Mouse (Mus musculus) limb, embryonic 12.5 days (tissue): ENCODE results near the gene Rpl14. TPM values are rescaled to one million over a fixed set of nuclear protein-coding genes. Genes with fewer than 3 reads are reported as not detected.
"Not testable (repeated sequence)": the region's sequence is repeated elsewhere in the genome, so short reads cannot be mapped to it uniquely, and the experiment has no call there.

Source experiments
- ATAC-seq: fragments of 200-750 bp; cut with Nextera tagmentation; 2 replicates; pipeline ENCODE4 v1.8.0; 2017; ENCODE audit warnings: low read depth, moderate TSS enrichment; ENCODE audit not compliant: insufficient number of reproducible peaks, insufficient read depth, low FRiP score, low TSS enrichment
- H3K27ac ChIP-seq: fragments of 300-500 bp; sonication (generic); 2 replicates; pipeline ENCODE4 v1.5.1; 2016; ENCODE audit warnings: mild to moderate bottlenecking, moderate library complexity
- H3K27me3 ChIP-seq: fragments of 300-500 bp; sonication (generic); 2 replicates; pipeline ENCODE4 v1.6.1; 2016; ENCODE audit warnings: mild to moderate bottlenecking, moderate library complexity
- H3K36me3 ChIP-seq: fragments of 300-500 bp; sonication (generic); 2 replicates; pipeline ENCODE4 v1.6.1; 2016; ENCODE audit warnings: mild to moderate bottlenecking, moderate library complexity
- H3K4me1 ChIP-seq: fragments of 300-500 bp; sonication (generic); replicated peaks from 2 replicates; pipeline ENCODE4 v1.6.1; 2016
- H3K4me2 ChIP-seq: fragments of 300-500 bp; sonication (generic); 2 replicates; pipeline ENCODE4 v1.6.1; 2016; ENCODE audit warnings: mild to moderate bottlenecking, moderate library complexity
- H3K4me3 ChIP-seq: fragments of 300-500 bp; sonication (generic); replicated peaks from 2 replicates; pipeline ENCODE4 v1.5.1; 2016; ENCODE audit warnings: mild to moderate bottlenecking
- H3K9ac ChIP-seq: fragments of 300-500 bp; sonication (generic); replicated peaks from 2 replicates; pipeline ENCODE4 v1.6.1; 2016; ENCODE audit warnings: mild to moderate bottlenecking, moderate library complexity
- H3K9me3 ChIP-seq: fragments of 300-500 bp; sonication (generic); 2 replicates; pipeline ENCODE4 v1.6.1; 2016; ENCODE audit warnings: mild to moderate bottlenecking, moderate library complexity
- WGBS: fragments of 180-500 bp; shearing (Covaris S2); methylation state at CpG from one replicate; pipeline ENCODE4 v1.1.7; 2016; 5-methylcytosine and 5-hydroxymethylcytosine counted together
- polyA plus RNA-seq: library from polyadenylated mRNA; unstranded; fragments of >200 nt; fragmentation: Nextera tagmentation; extraction: Ambion mirVana; gene quantifications from 2 replicates; pipeline ENCODE4 v1.2.1, GENCODE M21; 2016

Gene Rpl14
- polyA plus RNA-seq: 805 and 832 TPM in 2 replicates

- peak within 1 kb of the TSS; percentile 97 for H3K4me3 ChIP-seq
- H3K4me2 ChIP-seq: peak within 1 kb of the TSS; percentile 93
- H3K9me3 ChIP-seq: no peaks in the 10 kb centered on the region
- H3K27me3 ChIP-seq: no peaks in the 10 kb centered on the region
- peak; percentile 89 for ATAC-seq
- H3K27ac ChIP-seq: peak within 1 kb of the TSS; percentile 89
- H3K9ac ChIP-seq: peak within 1 kb of the TSS; percentile 97
- 4% methylated on average over 43 of the region's 43 CpGs for WGBS
- peaks cover 19% of the 10 kb centered on the region for H3K4me1 ChIP-seq
- peaks cover 38% of the 10 kb centered on the region for H3K36me3 ChIP-seq
These were observed at the start of gene Rpl14 for GRCm38 (mm10) chr9:120570741-120571592. TSS of gene Rpl14 (plus strand) at chr9:120571444.

- WGBS: 80% methylated on average over 4 of the region's 4 CpGs
- no peak overlapping the region for H3K27ac ChIP-seq
- 0 out of 2 replicates have a peak, but pooled peaks cover 2% of the 10 kb centered on the region for H3K9me3 ChIP-seq
- no peaks in the 10 kb centered on the region for H3K36me3 ChIP-seq
- H3K4me1 ChIP-seq: no peaks in the 10 kb centered on the region
- no peak overlapping the region for H3K9ac ChIP-seq
- no peak overlapping the region for H3K4me2 ChIP-seq
- ATAC-seq: no peak
- no peak overlapping the region for H3K4me3 ChIP-seq
- H3K27me3 ChIP-seq: no peaks in the 10 kb centered on the region
These were observed 44.0 kb upstream of the Rpl14 start for GRCm38 (mm10) chr9:120527270-120527669.

GRCm38 (mm10) chr9:120527919-120528318 lies 43.3 kb upstream of the Rpl14 start:
- H3K9me3 ChIP-seq: 0 out of 2 replicates have a peak, but pooled peaks cover 8% of the 10 kb centered on the region
- no peak overlapping the region for H3K27ac ChIP-seq
- H3K36me3 ChIP-seq: no peaks in the 10 kb centered on the region
- no peak overlapping the region for H3K9ac ChIP-seq
- no peaks in the 10 kb centered on the region for H3K27me3 ChIP-seq
- no peaks in the 10 kb centered on the region for H3K4me1 ChIP-seq
- 91% methylated on average over 8 of the region's 8 CpGs for WGBS
- ATAC-seq: no peak
- no peak overlapping the region for H3K4me3 ChIP-seq
- H3K4me2 ChIP-seq: no peak overlapping the region

GRCm38 (mm10) chr9:120528815-120529510 lies 42.3 kb upstream of the Rpl14 start:
- Histone ChIP-seq H3K27ac (no peak overlapping the region), H3K4me2 (no peak overlapping the region), H3K9ac (no peak overlapping the region), H3K4me3 (no peak overlapping the region), H3K27me3 (no peaks in the 10 kb centered on the region), H3K4me1 (no peaks in the 10 kb centered on the region), H3K9me3 (0 out of 2 replicates have a peak, but pooled peaks cover 13% of the 10 kb centered on the region), H3K36me3 (no peaks in the 10 kb centered on the region)
- WGBS: 89% methylated on average over 17 of the region's 17 CpGs
- no peak for ATAC-seq

- no peak overlapping the region for H3K4me2 ChIP-seq
- no peaks in the 10 kb centered on the region for H3K36me3 ChIP-seq
- no peak overlapping the region for H3K4me3 ChIP-seq
- H3K9ac ChIP-seq: no peak overlapping the region
- 0 out of 2 replicates have a peak, but pooled peaks cover 16% of the 10 kb centered on the region for H3K9me3 ChIP-seq
- ATAC-seq: no peak
- H3K4me1 ChIP-seq: no peaks in the 10 kb centered on the region
- WGBS: 90% methylated on average over 5 of the region's 5 CpGs
- no peaks in the 10 kb centered on the region for H3K27me3 ChIP-seq
- H3K27ac ChIP-seq: no peak overlapping the region
These were observed 40.8 kb upstream of the Rpl14 start for GRCm38 (mm10) chr9:120530471-120530870.

GRCm38 (mm10) chr9:120532062-120532461 lies 39.2 kb upstream of the Rpl14 start:
- WGBS: 81% methylated on average over 6 of the region's 6 CpGs
- no peak for ATAC-seq
- H3K9me3 ChIP-seq: 0 out of 2 replicates have a peak, but pooled peaks cover 16% of the 10 kb centered on the region

GRCm38 (mm10) chr9:120532691-120533090 lies 38.6 kb upstream of the Rpl14 start:
- ATAC-seq: no peak
- Histone ChIP-seq H3K9ac (no peak overlapping the region), H3K4me3 (no peak overlapping the region), H3K36me3 (no peaks in the 10 kb centered on the region), H3K9me3 (0 out of 2 replicates have a peak, but pooled peaks cover 16% of the 10 kb centered on the region), H3K27ac (no peak overlapping the region), H3K4me2 (no peak overlapping the region), H3K4me1 (no peaks in the 10 kb centered on the region), H3K27me3 (peaks cover 4% of the 10 kb centered on the region; the same call in 1 of the 2 replicates)
- 88% methylated on average over 6 of the region's 6 CpGs for WGBS

More at GRCm38 (mm10) chr9:120532062-120532461, 39.2 kb upstream of the Rpl14 start:
- no peaks in the 10 kb centered on the region for H3K36me3 ChIP-seq
- no peaks in the 10 kb centered on the region for H3K27me3 ChIP-seq
- H3K9ac ChIP-seq: no peak overlapping the region
- H3K4me1 ChIP-seq: no peaks in the 10 kb centered on the region
- H3K27ac ChIP-seq: no peak overlapping the region
- no peak overlapping the region for H3K4me3 ChIP-seq
- no peak overlapping the region for H3K4me2 ChIP-seq

- H3K9ac ChIP-seq, H3K36me3 ChIP-seq, H3K4me2 ChIP-seq, ATAC-seq, H3K4me1 ChIP-seq, H3K4me3 ChIP-seq, H3K27ac ChIP-seq: not testable (repeated sequence)
- H3K27me3 ChIP-seq: peaks cover 12% of the 10 kb centered on the region
- H3K9me3 ChIP-seq: 0 out of 2 replicates have a peak, but pooled peaks cover 16% of the 10 kb centered on the region
- 92% methylated on average over 8 of the region's 8 CpGs for WGBS
These were observed 37.7 kb upstream of the Rpl14 start for GRCm38 (mm10) chr9:120533446-120533950.

GRCm38 (mm10) chr9:120539662-120540251 lies 31.5 kb upstream of the Rpl14 start, which contains the start of gene Entpd3:
TSS of gene Entpd3 (plus strand) at chr9:120539818.
- Histone ChIP-seq H3K4me1 (peaks cover 22% of the 10 kb centered on the region), H3K27ac (no peak within 1 kb of the TSS), H3K9me3 (no peaks in the 10 kb centered on the region), H3K27me3 (peaks cover 51% of the 10 kb centered on the region), H3K4me3 (peak within 1 kb of the TSS; percentile 46), H3K9ac (peak within 1 kb of the TSS; percentile 66), H3K36me3 (no peaks in the 10 kb centered on the region), H3K4me2 (peak within 1 kb of the TSS; percentile 86)
- WGBS: 1% methylated on average over 31 of the region's 31 CpGs
- peak; percentile 58; the same call in 1 of the 2 replicates for ATAC-seq

- ATAC-seq: no peak
- Histone ChIP-seq H3K4me2 (no peak overlapping the region), H3K4me1 (peaks cover 25% of the 10 kb centered on the region), H3K27ac (no peak overlapping the region), H3K9me3 (no peaks in the 10 kb centered on the region), H3K9ac (no peak overlapping the region), H3K27me3 (peaks cover 51% of the 10 kb centered on the region), H3K4me3 (no peak overlapping the region), H3K36me3 (no peaks in the 10 kb centered on the region)
- 20% methylated on average over 1 of the region's 2 CpGs for WGBS
These were observed 29.8 kb upstream of the Rpl14 start for GRCm38 (mm10) chr9:120541411-120541810.
